Mouse (Mus musculus) C2C12 (cell line): ENCODE data around the gene Auts2.

Source experiments
- CTCF ChIP-seq: IDR thresholded peaks from one replicate; pipeline ENCODE4 v1.5.1; 2011; ENCODE audit not compliant: control insufficient read depth, insufficient read depth, insufficient read length
- FOSL1 ChIP-seq: IDR thresholded peaks from one replicate; pipeline ENCODE4 v1.8.0; 2011; ENCODE audit warnings: mild to moderate bottlenecking, low read length; ENCODE audit not compliant: poor library complexity, insufficient read depth, severe bottlenecking
- USF1 ChIP-seq: IDR thresholded peaks from one replicate; pipeline ENCODE4 v1.6.1; 2011; ENCODE audit warnings: low read depth, mild to moderate bottlenecking, control low read depth, moderate library complexity

DNA sequence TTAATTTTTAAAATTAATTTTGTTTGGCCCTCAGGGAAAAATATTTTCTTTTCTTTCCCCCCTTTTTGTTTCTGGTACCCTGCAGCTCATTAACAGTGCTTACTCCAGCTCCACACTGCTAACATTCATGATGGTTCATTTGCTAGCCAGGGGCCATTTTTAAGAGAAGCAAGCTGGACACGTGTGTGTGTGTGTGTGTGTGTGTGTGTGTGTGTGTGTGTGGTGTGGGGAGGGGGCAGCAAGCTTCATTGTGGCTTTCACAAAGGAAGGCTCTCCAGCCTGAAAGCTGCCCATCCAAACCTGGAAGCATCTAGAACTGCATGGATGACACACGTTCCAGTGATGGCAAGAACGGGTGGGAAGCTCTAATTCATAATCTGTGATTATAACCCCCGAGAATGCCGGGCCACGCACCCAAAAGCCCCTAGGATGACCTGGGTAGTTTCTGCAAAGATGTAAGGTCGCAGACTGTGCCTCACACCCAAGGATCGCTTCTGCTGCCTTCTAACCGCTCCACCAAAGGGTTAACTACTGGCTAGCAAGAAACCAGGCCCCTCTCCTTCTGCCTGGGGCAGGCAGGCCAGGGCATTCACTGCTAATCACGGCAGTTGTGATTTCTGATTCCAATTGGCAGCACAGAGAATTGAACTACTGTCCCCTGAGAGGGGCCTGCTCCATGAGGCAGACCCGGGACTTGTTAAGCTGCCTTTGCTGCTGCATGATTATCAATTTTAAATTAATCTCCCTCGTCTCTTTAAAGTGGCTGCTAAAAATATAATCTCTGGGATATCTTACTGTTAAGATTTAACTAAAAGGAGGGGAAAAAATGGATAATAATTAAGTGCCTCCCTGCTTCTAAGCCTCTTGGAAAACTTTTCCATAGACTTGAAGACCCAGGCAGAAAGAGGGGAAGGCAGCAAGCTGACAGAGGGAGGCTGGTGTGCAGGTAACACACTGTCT is 911.8 kb downstream of the Auts2 start:
- TF ChIP-seq USF1: no peak
- no peak for TF ChIP-seq CTCF
- no peak for TF ChIP-seq FOSL1
